Mouse (Mus musculus): ENCODE measurements around the gene Slc26a11. TPM values are rescaled to one million over a fixed set of nuclear protein-coding genes. Genes with fewer than 3 reads are reported as not detected.
"Not testable (repeated sequence)": the region's sequence is repeated elsewhere in the genome, so short reads cannot be mapped to it uniquely, and the experiment has no call there.

Gene Slc26a11
- total RNA-seq, 2 experiments from 2014 or later = 5.3 to 6.4 TPM

GRCm38 (mm10) chr11:119359089-119359488, 3.7 kb downstream of the Slc26a11 start:
- no peak for DNase-seq (ENCODE audit: extremely low spot score in 1 of 2, low spot score in 1 of 2)

DNA sequence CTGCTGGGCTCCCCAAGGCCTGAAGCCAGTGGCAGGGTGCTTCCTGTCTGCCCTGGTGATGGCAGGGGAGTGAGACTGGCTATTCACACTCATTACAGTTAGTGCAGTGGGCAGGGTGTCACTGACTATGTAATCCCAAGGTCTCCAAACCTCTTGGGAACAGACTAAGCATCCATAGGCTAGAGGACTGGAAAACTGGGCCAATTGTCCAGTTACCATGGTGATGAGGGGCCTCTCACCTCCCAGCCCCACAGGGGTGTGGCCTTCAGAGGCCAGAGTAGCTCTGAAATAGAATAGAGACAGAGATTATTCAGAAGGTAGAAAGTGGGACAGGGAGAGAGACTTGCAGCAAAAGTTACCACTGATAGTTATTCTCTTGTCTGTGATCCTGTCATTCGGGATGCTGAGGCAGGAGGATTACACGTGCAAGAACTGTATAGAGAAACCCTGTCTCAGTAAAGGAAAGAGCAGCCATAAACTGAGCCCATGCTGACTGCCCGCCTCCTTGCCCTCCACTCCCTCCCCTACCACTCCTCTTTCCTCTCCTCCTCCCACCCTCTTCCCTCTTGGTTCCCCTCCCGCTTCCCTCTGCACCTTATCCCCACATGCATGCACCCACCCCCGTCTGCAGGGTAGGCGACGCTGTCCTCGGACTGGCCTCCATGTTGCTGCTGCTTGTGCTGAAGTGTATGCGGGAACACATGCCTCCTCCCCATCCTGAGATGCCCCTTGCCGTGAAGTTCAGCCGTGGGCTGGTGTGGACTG, 7.6 kb downstream of the Slc26a11 start:
- DNase-seq (ENCODE audit: extremely low spot score in 1 of 2, low spot score in 1 of 2) = no peak

DNA sequence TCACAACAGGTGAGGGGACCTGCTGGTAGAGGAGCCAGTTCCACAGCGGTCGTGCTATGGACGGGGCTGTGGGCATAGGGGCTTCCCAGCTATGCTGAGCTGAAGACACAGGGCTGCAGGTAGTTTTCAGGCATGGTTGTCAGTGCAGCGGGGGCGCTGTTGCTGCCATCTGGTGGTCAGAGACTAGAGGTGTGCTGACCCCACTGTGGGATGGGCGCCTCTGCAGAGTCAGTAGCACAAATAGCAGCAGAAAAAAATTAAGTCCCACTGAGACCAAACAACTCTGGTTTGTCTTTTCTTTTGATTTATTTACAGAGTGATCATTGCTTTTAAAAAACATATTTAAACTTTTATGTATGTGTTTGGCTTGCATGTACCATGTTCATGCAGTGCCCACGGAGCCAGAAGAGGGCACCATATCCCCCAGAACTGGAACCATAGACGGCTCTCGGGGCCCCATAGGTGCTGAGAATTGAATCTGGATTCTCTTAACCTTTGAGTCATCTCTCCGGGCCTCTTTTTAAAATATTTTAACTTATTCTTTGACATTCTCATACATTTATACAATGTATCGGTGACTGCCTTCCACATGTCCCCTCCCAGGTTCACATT, 8.3 kb downstream of the Slc26a11 start:
- DNase-seq (ENCODE audit: extremely low spot score in 1 of 2, low spot score in 1 of 2) = peak; percentile 47 to 63

DNA sequence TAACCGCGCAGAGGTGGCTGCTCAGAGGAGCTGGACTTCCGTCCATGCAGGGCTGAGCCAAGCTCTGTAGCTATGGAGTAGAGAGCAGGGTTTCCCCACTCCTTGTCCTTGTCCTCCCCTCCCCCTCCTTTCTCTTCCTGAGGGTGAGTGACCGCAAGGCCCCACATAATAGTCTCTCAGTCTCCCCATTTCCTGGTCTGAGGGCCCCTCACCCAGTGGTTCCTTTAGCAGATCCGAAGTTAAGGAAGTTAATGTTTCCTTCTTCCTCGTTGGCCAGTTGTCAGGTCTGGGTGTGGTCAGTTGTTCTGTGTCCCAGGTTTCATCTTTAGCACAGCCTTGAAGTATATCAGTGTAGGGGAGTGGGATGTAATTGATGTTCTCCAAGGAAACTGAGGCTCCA, 20.1 kb downstream of the Slc26a11 start:
- no peak for DNase-seq (ENCODE audit: extremely low spot score in 1 of 2, low spot score in 1 of 2)

DNA sequence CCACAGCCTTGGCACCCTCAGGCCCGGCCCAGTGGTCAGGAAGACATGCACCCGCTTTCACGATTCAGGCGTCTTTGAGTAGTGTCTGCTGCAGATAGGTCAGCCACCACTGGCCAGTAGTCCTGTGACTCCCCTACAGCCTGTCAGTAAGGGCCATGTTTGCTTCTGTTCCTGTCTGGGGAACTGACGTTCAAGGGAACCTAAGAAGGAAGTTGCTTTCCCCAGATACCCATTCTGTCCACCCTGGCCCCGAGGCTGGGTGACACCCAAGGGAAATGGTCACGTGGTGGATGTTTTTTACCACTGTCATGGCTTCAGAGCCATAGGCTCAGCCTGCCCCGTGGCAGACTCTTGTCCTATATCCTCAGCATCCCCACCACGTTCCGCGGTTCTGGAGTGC, 22.0 kb downstream of the Slc26a11 start:
- DNase-seq (ENCODE audit: extremely low spot score in 1 of 2, low spot score in 1 of 2) = no peak

DNA sequence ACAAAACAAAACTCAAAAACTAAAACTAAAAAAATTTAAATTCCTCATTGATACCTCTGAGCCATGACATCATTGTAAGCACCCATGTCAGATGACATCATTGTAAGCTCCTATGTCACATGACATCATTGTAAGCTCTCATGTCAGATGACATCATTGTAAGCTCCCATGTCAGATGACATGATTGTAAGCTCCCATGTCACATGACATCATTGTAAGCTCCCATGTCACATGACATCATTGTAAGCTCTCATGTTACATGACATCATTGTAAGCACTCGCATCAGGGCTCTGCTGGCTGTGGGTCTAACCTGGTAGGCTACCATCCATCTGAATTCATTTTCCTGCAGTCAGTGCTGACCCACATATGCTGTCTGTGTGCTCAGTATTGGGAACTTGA, 23.2 kb downstream of the Slc26a11 start:
- DNase-seq (ENCODE audit: extremely low spot score in 1 of 2, low spot score in 1 of 2) = no peak

DNA sequence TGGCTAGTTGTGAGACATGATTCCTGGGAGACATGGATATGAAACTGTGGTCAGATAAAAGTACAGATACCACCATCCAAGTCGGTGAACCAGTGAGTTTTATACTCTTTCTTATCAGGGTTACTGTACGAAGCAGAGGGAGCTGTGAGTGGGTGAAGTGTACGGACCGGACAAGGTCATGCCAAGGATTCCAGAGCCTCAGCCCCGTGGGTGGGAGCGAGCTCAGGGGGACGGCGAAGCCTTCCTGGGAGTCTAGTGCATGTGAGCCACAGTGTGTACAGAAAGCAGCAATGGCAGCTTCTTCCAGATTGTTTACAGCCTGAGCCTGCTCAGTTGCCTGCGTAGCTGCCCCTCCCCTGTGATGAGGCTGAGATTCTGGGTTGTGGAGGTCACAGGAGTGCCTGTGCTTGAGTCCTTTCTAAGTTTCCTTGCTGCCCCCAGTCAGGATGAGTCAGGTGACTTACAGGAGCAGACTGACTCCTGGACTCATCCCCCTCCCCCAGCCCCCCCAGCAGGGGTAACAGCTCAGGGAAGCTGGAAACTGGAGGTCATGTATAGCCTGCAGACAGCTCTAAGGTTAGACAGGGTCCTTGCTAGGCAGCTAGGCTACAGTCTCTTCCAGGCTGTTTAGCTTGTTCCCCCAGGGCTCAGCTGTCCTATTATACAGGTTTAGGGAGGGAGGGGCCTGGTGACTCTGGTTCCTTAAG, 26.4 kb downstream of the Slc26a11 start:
- no peak for DNase-seq (ENCODE audit: extremely low spot score in 1 of 2, low spot score in 1 of 2)

- no peak for DNase-seq (ENCODE audit: extremely low spot score in 1 of 2, low spot score in 1 of 2)
Observed at GRCm38 (mm10) chr11:119382338-119382850, 27.0 kb downstream of the Slc26a11 start.

- no peak for DNase-seq (ENCODE audit: extremely low spot score in 1 of 2, low spot score in 1 of 2)
Observed at GRCm38 (mm10) chr11:119384904-119385303, 29.5 kb downstream of the Slc26a11 start.

GRCm38 (mm10) chr11:119386306-119386705, 30.9 kb downstream of the Slc26a11 start:
- DNase-seq (ENCODE audit: extremely low spot score in 1 of 2, low spot score in 1 of 2) = no peak

GRCm38 (mm10) chr11:119387273-119387672, 31.9 kb downstream of the Slc26a11 start:
- DNase-seq (ENCODE audit: extremely low spot score in 1 of 2, low spot score in 1 of 2) = not testable (repeated sequence)

DNA sequence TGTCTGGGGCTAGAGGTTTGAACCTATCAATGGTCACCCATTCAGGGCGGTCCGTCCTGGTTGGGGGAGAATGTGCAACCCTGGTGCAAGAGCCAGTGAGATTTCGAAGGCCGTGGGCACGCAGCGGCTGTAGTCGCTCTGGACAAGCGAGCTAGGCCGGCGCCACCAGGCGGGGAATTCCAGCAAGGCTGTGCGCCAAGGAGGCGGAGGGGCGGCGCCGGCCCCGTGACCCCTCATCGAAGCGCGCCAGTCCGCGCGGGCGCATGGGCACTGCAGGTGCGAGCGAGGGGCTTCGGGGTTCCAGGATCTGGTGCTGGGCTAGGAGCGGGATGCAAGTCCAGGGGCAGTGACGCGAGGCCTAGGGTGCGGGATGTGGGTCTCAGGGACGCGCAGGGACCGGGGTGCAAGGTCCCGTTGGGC, 34.5 kb downstream of the Slc26a11 start:
- peak; percentile 27 to 56 for DNase-seq (ENCODE audit: extremely low spot score in 1 of 2, low spot score in 1 of 2)

DNA sequence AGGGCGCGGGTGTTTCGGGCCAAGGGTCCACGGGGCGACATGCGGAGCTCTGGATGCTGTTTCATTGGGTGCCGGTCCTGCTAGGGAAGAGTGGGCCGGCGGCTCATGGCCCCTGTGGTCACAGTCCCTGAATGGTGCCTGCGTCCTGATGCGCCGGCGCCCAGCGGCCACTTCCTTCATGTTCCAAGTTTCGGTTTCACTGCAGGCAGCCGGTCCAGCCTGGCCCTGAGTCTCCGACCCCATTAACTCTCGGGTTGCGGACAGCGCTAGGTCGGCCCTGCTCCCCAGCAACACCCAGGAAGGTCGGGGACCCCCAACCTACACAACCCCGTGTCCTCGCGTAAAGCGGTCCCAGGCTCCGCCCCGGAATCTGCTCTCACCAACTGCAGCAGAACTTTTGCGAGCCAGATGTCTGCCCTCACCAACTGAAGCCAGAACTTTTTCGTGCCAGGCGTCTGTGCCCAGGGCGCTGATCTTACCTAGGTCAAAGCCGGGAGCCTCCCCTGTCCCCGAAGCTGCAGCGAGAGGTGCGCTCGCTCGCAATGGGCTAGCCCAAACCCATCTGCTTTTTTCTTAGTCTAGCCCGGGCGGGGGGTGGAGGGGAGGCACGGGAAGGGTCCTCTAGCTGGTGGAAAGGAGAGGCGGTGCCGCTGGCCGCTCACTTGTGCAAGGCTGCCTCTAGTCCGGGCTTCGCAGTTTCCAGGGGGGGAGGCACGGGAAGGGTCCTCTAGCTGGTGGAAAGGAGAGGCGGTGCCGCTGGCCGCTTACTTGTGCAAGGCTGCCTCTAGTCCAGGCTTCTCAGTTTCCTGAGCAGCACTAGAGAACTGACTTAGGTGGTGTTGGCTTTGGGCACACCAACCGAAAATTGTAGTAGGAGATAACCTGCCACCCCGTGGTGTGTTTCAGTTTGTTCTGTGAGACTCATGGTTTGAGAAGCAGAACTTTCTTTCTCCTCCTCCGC, 35.2 kb downstream of the Slc26a11 start:
- DNase-seq (ENCODE audit: extremely low spot score in 1 of 2, low spot score in 1 of 2) = peak; percentile 18 to 28

DNA sequence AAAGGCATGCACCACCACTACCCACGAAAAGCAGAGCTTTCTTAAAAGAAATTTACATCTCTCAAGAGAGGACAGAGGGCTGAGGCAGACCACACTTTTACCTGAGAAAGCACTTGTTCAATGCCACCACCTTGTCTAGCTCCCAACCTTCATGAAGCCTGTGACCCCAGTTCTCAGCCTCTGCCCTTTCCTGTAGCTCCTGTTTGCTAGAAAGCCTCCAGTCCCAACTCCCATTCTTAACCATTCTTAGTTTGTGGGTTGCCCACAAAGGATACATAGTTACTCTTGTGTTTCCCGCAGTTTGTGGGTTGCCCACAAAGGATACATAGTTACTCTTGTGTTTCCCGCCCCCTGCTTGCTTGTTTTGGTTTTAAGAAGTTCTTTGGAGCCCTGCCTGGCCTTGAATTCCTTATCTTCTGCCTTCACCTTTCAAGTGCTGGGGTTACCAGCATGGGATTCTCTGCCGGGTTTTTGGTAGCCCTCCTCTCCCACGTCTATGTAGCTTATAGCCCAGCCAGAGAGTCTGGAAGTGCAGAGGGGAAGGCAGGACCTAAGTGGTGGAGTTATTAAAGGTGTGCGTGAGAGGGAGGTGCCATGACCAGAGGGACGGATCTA, 36.1 kb downstream of the Slc26a11 start:
- no peak for DNase-seq (ENCODE audit: extremely low spot score in 1 of 2, low spot score in 1 of 2)

DNA sequence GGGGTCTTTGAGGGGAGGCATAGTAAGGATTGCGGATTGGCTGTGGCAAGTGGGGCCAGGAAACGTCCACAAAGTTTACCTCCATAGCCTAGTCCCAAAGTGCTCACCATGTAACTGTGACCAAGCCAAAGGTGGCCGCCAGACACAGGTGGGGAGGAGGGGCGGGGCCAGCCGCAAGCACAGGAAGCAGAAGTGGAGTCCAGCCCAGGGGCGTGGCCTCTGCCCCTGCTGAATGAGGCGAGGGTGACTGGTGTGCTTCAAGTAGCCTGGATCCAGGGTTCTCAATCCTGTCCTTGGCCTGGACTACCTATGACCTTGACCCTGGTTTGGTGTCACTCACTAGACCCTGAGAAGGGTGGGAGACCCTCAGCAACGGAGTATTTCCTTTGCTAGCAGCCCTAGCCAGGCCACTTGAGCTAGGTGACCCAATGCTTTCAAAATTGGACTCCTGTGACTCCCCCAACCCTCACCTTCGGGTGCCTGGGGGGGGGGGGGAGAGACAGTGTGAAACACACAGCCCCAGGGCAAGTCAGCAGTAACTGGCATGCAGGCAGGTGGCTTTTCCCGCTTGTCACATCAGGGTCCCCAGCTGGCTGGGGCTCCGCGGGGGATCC, 36.8 kb downstream of the Slc26a11 start:
- DNase-seq (ENCODE audit: extremely low spot score in 1 of 2, low spot score in 1 of 2) = no peak

DNA sequence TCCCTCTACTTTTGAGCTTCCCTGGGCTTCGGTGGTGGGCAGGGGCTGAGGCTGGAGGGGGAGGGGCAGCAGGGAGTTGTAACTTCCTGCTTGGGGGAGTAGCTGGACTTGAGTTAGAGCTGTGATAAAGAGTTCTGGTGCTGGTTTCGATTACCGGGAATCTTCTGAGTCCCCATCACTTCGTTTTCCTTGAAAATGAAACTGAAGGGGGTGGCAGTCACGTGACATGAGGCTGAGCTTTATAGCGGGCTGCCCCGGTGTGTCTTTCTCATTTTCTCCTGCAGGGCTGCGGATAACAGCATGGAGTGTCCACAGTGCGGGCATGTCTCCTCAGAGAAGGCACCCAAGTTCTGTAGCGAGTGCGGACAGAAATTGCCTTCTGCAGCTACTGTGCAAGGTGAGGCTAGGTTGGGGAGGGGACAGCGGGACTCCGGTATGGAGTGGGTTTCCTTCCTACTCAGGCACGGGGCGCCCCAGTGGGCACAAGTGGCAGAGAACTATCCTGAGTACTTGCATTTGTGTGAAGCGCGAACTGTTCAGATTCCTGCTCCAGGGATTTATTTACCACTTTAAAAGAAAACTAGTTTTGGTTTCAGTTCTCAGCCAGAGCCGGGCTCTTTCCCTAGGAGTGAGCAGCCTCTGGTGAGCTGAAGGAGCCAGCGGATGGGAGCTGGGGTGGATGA, 37.6 kb downstream of the Slc26a11 start, which contains the start of gene Rnf213:
TSS of gene Rnf213 (plus strand) at position 301 of the 683 bp plus-strand sequence.
- DNase-seq (ENCODE audit: extremely low spot score in 1 of 2, low spot score in 1 of 2) = peak in 1 of 2 experiments; percentile 7

DNA sequence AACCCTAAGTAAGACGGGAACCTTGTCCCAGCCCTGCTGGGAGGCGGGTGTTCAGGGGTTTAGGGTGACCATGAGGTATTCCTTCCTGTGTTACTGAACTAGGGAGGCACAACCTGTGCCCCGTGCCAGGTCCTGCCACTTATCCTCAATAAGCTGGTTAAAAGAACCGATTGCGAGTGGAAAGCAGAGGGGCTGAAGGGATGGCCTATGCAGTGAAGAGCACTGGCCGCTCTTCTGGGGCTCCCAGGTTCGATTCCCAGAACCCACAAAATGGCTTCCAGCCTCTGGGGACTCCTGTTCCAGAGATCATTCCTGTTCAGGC, 38.1 kb downstream of the Slc26a11 start:
- DNase-seq (ENCODE audit: extremely low spot score in 1 of 2, low spot score in 1 of 2) = no peak

DNA sequence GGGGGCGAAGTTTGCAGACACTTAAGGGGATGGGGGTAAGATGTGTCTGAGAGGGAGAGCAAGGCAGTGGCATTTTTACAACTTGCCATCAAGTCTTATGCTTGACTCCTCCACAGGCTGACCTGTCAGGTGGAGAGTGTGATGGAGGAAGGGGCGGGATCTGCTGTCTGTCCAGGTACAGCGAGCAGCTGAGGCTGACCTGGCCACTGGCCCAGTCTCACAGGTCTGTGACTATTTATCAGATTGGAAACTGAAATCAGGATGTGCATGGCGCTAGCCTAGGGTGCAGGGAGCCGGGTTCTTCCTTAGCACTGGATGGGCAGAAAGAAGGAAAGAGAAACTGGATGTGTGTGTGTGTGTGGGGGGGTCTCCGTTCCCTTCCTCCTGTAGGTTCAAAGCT, 38.9 kb downstream of the Slc26a11 start:
- no peak for DNase-seq (ENCODE audit: extremely low spot score in 1 of 2, low spot score in 1 of 2)

- no peak for DNase-seq (ENCODE audit: extremely low spot score in 1 of 2, low spot score in 1 of 2)
Observed at GRCm38 (mm10) chr11:119395394-119395793, 40.0 kb downstream of the Slc26a11 start.
